Mouse (Mus musculus) limb, embryonic 14.5 days (tissue): ENCODE measurements at regions not wholly inside any gene's neighbourhood (a gene's known extent, or its start where the extent isn't known, plus 50 kb on each side); places are given as distances from the start of the nearest gene placed in this dataset.

Experiments
- ATAC-seq: fragments of 200-750 bp; cut with Nextera tagmentation; 2 replicates; pipeline ENCODE4 v1.8.0; 2017; ENCODE audit warnings: low read depth, moderate number of reproducible peaks, moderate TSS enrichment; ENCODE audit not compliant: low FRiP score
- DNase-seq: peaks from one replicate; pipeline ENCODE4 v3.0.0-alpha.2; 2015; ENCODE audit warnings: low spot score
- H3K27ac ChIP-seq: fragments of 300-500 bp; sonication (generic); replicated peaks from 2 replicates; pipeline ENCODE4 v1.5.1; 2014; ENCODE audit warnings: low read depth, mild to moderate bottlenecking, low read length, moderate library complexity, mixed read lengths
- H3K27me3 ChIP-seq: fragments of 300-500 bp; sonication (generic); 2 replicates; pipeline ENCODE4 v1.6.1; 2014; ENCODE audit warnings: low read length, mixed read lengths; ENCODE audit not compliant: control insufficient read depth, insufficient read depth
- H3K36me3 ChIP-seq: fragments of 300-500 bp; sonication (generic); 2 replicates; pipeline ENCODE4 v1.6.1; 2014; ENCODE audit warnings: mild to moderate bottlenecking, low read length, moderate library complexity, mixed read lengths; ENCODE audit not compliant: control insufficient read depth, insufficient read depth
- H3K4me1 ChIP-seq: fragments of 300-500 bp; sonication (generic); 2 replicates; pipeline ENCODE4 v1.6.1; 2014; ENCODE audit warnings: antibody characterized with exemption, low read length, mixed read lengths; ENCODE audit not compliant: control insufficient read depth, insufficient read depth
- H3K4me2 ChIP-seq: fragments of 300-500 bp; sonication (generic); replicated peaks from 2 replicates; pipeline ENCODE4 v1.6.1; 2014; ENCODE audit warnings: low read depth, mild to moderate bottlenecking, low read length, moderate library complexity; ENCODE audit not compliant: severe bottlenecking
- H3K4me3 ChIP-seq: fragments of 300-500 bp; sonication (generic); replicated peaks from 2 replicates; pipeline ENCODE4 v1.5.1; 2014; ENCODE audit warnings: low read length
- H3K9ac ChIP-seq: fragments of 300-500 bp; sonication (generic); 2 replicates; pipeline ENCODE4 v1.6.1; 2014; ENCODE audit warnings: mild to moderate bottlenecking, low read depth, low read length, moderate library complexity; ENCODE audit not compliant: severe bottlenecking
- H3K9me3 ChIP-seq: fragments of 300-500 bp; sonication (generic); 2 replicates; pipeline ENCODE4 v1.6.1; 2016; ENCODE audit warnings: low read length; ENCODE audit not compliant: control insufficient read depth
- POLR2A ChIP-seq: fragments of 200-500 bp; IDR thresholded peaks from 2 replicates; pipeline ENCODE4 v1.8.0; 2012; ENCODE audit warnings: inconsistent platforms, mild to moderate bottlenecking, moderate library complexity, borderline replicate concordance; ENCODE audit not compliant: insufficient read depth, insufficient read length; ENCODE audit errors: extremely low read depth
- WGBS: fragments of 180-500 bp; shearing (Covaris S2); extraction: QIAGEN DNeasy Blood & Tissue Kit; methylation state at CpG from one replicate; pipeline ENCODE4 v1.1.7; 2014; 5-methylcytosine and 5-hydroxymethylcytosine counted together

- DNase-seq, result no peak
- H3K4me1 ChIP-seq, result no peaks in the 10 kb centered on the region
- H3K4me2 ChIP-seq, result no peak overlapping the region
- H3K27me3 ChIP-seq, result no peaks in the 10 kb centered on the region
- H3K9ac ChIP-seq, result no peak overlapping the region
- no peak overlapping the region for H3K4me3 ChIP-seq
- WGBS, result 39% methylated on average over 6 of the region's 6 CpGs
- no peak for ATAC-seq
- H3K36me3 ChIP-seq, result no peaks in the 10 kb centered on the region
- no peak overlapping the region for H3K27ac ChIP-seq
- TF ChIP-seq POLR2A, result no peak
- no peaks in the 10 kb centered on the region for H3K9me3 ChIP-seq
Measured at GRCm38 (mm10) chr16:37442936-37443335, 58.2 kb upstream of the Stxbp5l start.

GRCm38 (mm10) chr16:37442481-37442880, 57.7 kb upstream of the Stxbp5l start:
- no peaks in the 10 kb centered on the region for H3K27me3 ChIP-seq
- ATAC-seq (no peak), DNase-seq (no peak)
- no peak for TF ChIP-seq POLR2A
- no peak overlapping the region for H3K4me3 ChIP-seq
- no peaks in the 10 kb centered on the region for H3K36me3 ChIP-seq
- H3K27ac ChIP-seq, result no peak overlapping the region
- H3K4me1 ChIP-seq, result no peaks in the 10 kb centered on the region
- no peak overlapping the region for H3K4me2 ChIP-seq
- H3K9ac ChIP-seq, result no peak overlapping the region
- H3K9me3 ChIP-seq, result no peaks in the 10 kb centered on the region
- 71% methylated on average over 6 of the region's 6 CpGs for WGBS

- Histone ChIP-seq H3K27me3 (no peaks in the 10 kb centered on the region), H3K27ac (no peak overlapping the region), H3K9me3 (no peaks in the 10 kb centered on the region), H3K4me2 (no peak overlapping the region), H3K36me3 (no peaks in the 10 kb centered on the region), H3K4me1 (no peaks in the 10 kb centered on the region), H3K4me3 (no peak overlapping the region), H3K9ac (no peak overlapping the region)
- no peak for TF ChIP-seq POLR2A
- WGBS, result 78% methylated on average over 14 of the region's 14 CpGs
- ATAC-seq (peak; percentile 53; the same call in 1 of the 2 replicates), DNase-seq (no peak)
Measured at GRCm38 (mm10) chr16:37440628-37441164, 55.9 kb upstream of the Stxbp5l start.
